Mouse (Mus musculus) frontal cortex, adult 2 months (tissue): ENCODE measurements around the gene Tmem158. TPM values are rescaled to one million over a fixed set of nuclear protein-coding genes. Genes with fewer than 3 reads are reported as not detected.

ENCODE experiments used
- DNase-seq, 2 experiments: peaks; one replicate each; pipeline ENCODE4 v3.0.0; 2022; ENCODE audit warnings: low spot score in 1 of 2; ENCODE audit errors: extremely low spot score in 1 of 2
- polyA plus RNA-seq: library from polyadenylated mRNA; depleted of rRNA; stranded (reverse); fragments of >200 nt; gene quantifications from 2 replicates; pipeline ENCODE4 v1.2.3, GENCODE M21; 2012; rRNA removed

Gene Tmem158
- polyA plus RNA-seq, result 51.9 and 54.8 TPM in 2 replicates

- peak; percentile 41 to 85 for DNase-seq
Observed at GRCm38 (mm10) chr9:123260611-123261021, at the start of gene Tmem158. Gene Tmem158, minus strand, starts transcription at chr9:123260764.

- no peak for DNase-seq
Observed at GRCm38 (mm10) chr9:123309685-123310365, 49.3 kb upstream of the Tmem158 start.

DNA sequence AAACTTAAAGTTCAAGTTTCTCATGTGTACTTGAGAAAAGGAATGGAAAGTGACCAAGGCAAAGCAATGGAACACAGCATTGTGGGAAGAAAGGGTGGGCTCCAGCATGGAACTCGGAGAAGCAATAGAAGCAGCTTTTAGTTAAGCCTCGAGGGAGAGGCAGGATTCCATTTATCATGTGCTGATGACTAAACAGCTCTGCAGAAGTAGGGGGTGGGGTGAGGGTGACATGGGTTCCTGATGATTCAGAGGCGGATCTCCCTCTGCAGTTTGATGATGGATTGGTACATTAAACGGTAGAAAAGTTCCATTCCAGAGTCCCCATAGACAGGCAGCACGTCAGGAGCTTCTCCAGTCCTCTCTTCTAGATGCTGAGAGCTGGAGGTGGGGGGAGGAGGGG is 48.5 kb upstream of the Tmem158 start:
- peak in 1 of 2 experiments; percentile 54 for DNase-seq

- no peak for DNase-seq
Observed at GRCm38 (mm10) chr9:123304917-123305316, 44.4 kb upstream of the Tmem158 start.

DNA sequence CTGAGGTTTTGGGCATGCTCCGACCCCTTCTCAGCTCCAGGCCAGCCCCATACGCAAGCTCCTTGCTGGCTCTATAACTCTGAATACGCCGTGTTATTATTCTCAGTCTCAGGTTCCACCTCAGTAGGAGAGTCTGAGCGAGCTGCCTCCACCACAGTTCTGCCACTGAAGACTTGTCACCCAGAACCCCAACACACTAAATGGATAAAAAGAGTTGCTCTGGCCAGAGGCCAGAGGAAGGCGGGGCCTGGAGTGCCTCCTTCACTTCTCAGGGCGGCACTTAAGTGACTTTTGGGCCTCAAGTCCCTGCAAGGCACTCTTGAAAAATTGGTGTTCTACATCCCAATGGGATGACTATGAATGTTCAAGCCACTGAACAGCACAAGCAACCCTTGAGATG is 43.4 kb upstream of the Tmem158 start:
- no peak for DNase-seq

- DNase-seq, result no peak
Observed at GRCm38 (mm10) chr9:123302759-123303313, 42.3 kb upstream of the Tmem158 start.

DNA sequence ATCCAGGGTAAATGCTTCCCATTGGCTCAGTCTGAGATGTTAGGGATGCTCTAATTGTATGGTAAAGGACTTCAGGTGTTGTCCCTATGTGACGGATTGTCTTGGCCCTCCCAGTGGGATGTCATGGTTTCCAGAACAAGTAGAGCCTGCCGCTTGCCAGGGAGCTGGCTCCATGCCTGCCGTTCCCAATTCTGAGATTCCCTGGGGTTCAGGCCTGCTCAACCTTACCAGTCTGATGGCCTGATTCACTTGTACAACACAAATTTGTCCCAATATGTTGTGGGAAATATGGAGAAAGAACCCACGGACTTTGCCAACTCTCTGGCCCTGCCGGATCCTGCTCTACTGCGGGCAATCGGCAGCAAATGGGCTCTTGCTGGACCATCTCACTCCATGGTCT is 37.3 kb upstream of the Tmem158 start:
- DNase-seq, result no peak

DNA sequence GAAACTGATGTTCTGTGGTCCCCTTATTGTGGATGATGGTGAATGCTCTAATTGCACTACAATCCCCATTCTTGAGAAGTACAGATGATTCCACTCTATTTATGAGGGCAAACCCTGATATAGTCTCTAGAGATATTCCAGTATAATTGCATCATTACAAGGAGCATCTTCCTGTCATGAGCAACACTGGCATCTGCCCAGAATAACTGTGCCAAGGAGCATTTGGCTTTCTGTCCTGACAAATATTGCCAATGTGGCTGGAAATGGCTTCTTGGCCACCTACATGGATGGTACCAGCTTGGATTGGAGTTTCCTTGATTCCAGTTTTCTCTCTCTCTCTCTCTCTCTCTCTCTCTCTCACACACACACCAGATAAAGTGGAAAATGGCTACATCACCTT is 35.7 kb upstream of the Tmem158 start:
- no peak for DNase-seq

DNA sequence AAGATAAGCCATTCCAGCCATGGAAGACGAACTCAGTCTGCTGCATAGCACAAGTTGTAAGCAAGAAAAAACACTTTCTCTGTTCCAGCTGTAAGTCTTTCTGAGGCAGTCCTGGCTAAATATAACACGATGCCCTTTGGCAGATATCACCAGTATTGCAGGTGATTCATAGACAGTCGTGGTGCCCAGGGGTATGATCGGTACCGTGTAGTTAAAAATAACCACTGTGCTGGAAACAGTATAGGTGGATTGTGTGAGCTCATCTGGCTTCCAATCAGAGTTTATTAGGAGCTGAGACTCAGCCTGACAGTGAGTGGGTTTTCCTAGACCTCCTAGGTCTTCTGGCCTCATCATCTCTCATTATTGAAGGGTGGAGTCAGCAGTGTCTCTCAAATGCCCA is 34.0 kb upstream of the Tmem158 start:
- no peak for DNase-seq

- no peak for DNase-seq
Observed at GRCm38 (mm10) chr9:123288378-123288777, 27.8 kb upstream of the Tmem158 start.

- DNase-seq, result no peak
Observed at GRCm38 (mm10) chr9:123285623-123286022, 25.1 kb upstream of the Tmem158 start.

- no peak for DNase-seq
Observed at GRCm38 (mm10) chr9:123280775-123281174, 20.2 kb upstream of the Tmem158 start.

DNA sequence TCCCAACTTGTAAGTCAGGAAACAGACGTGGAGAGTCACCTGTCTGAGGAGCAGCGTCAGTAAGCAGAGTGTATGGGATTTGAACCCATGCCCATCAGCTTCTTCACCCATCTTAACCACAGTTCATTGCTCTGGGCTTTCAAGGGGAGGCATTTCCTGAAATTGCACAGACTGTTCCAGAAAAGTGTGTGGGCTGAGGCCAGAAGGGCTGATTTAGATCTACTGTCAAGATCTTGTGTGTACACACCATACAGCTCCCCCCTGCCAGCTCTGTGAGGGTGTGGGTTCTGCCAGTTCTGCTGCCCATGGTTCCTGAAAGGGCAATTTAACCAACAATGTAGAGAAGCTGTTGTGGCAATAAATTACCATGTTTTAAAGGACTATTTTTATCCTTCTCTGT is 17.4 kb upstream of the Tmem158 start:
- no peak for DNase-seq

- no peak for DNase-seq
Observed at GRCm38 (mm10) chr9:123275373-123275772, 14.8 kb upstream of the Tmem158 start.

DNA sequence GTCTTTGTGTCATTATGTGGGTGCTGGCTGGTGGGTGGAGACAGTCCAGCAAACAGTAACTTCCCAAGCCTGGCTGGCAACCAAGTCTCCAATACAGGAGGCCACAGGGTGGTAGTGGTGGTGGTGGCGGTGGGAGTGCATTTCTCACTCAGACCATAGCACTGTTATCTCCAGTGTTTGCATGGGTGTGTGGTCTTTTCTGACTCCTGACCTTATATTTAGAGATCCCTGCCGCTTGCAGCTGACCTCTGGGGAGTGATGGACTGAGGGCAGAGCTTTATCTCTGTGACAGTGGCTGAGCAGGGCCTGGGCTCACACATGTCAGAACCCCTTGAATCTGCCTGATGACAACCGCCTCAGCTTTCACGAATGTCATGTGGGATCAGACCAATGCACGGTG is 14.1 kb upstream of the Tmem158 start:
- DNase-seq, result no peak

DNA sequence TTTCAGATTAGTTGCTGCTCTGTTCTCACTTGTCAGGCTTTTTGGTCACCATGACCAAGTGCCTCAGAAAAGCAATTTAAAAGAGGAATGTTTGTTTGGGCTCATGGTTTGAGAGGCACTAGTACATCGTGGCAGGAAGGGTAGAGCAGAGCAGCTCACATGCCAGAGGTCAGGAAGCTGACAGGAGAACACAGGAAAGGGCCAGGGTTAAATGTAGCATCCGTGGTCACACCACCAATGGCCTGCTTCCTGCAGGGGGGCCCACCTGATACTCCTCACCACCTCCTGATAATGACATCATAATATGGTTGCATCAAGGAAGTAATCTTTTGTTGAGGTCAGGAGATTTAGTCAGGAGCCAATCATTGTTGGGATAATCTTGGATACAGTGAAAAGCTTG is 13.3 kb upstream of the Tmem158 start:
- DNase-seq, result no peak

GRCm38 (mm10) chr9:123271552-123271951 is 11.0 kb upstream of the Tmem158 start:
- no peak for DNase-seq

GRCm38 (mm10) chr9:123269906-123270558 is 9.5 kb upstream of the Tmem158 start:
- no peak for DNase-seq

DNA sequence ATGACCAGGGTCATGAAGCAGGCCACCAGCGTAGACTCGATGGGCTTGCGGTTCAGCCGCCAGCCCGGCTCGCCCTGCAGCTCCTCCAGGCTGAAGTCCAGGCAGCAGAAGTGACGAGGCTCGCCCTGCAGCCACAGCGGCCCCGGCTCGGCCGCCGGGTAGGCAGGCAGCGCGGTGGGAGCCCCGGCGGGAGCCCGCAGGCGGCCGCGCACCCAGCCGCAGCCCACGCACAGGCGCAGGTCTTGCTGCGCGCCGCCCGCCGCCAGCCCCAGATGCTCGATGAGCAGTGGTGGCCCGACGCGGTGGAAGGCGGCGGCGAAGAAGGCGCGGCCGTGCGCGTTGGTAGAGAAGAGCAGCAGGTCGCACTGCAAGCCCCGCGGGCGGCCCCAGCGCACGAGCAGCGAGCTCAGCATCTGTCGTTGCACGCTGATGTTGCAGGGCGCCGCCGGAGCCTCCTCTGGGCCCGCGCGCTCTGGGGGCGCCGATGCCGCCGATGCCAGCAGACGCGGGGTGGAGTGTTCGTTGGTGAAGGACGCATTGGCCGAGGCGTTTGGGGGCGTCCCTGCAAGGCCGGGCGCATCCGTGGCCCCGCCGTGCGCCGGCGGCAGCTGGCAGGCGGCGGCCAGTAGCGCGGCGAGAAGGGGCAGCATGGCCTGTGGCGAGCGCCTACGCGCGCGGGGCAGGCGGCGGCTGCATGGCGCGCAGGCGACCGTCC is 511 bp downstream of the Tmem158 start:
- DNase-seq, result peak in 1 of 2 experiments; percentile 52

- DNase-seq, result peak; percentile 28 to 76
Observed at GRCm38 (mm10) chr9:123259461-123259895, 1.1 kb downstream of the Tmem158 start.

- peak in 1 of 2 experiments; percentile 58 for DNase-seq
Observed at GRCm38 (mm10) chr9:123258796-123259195, 1.8 kb downstream of the Tmem158 start.
